12 mouse cellular contexts compared by ENCODE assay signal in the genomic region with DNA sequence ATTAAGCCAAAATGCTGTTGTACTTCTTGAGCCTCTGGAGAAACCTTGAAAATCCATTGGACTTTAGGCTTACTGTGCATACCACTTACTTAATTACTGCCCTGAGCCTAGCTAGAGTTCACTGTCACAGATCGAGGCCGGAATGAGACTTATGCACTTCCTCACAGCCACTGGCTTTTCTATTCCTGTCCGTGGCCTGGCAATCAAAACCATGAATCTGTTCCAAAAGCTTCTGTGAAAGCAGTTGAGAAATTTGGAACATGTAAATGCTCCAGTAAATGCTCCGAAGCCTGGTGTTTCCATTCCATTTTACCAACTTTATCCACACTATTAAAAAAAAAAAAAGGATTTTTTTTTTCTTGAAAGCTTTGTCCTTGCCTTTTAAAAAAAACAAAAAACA. TPM values are rescaled to one million over a fixed set of nuclear protein-coding genes. Genes with fewer than 3 reads are reported as not detected.
A peak's percentile ranks its signal among the peaks of the same experiment; 100 is the strongest.
DNase-seq lines count a peak whose midpoint lies in the region; ATAC-seq lines count a peak whose summit lies in the region.
"Had no signal": no experiment of that assay in that cellular context is flagged by ENCODE, and none has a peak within 500 bp of the region (broad histone marks: within the 10 kb centered on the region; RNA-seq: fewer than 3 reads in every experiment).

No protein-coding gene starts in this region.

- no peak for ATAC-seq in cerebellum, adult (ENCODE audit: insufficient number of reproducible peaks, low FRiP score, low TSS enrichment)
- no peak for ATAC-seq in heart, embryonic 16.5 days (replicated peaks; ENCODE audit: extremely low read depth, insufficient read depth, low FRiP score)
- ATAC-seq: activated CD4-positive, CD25-positive, alpha-beta regulatory T cell, adult 4 months; CD4-positive, CD25-positive, alpha-beta regulatory T cell, adult 4 months had no signal

- peak; percentile 58 for DNase-seq in cerebellum, adult 11-12 months
- DNase-seq in ovary, postnatal 14 days (ENCODE audit: low spot score) = peak; percentile 13
- no peak for DNase-seq in ovary, postnatal 10 days (ENCODE audit: low spot score)
- DNase-seq in skeletal muscle tissue, adult 2 months (ENCODE audit: low read depth, low spot score) = peak; percentile 65
- DNase-seq in thymus, adult 18-20 months = no peak
- no peak for DNase-seq in left cerebral cortex, adult 8-10 months (ENCODE audit: low spot score in 2 of 2)
- DNase-seq: right cerebral cortex, postnatal 14 days had no signal

- peak overlapping the region; percentile 37; the same call in 1 of the 2 replicates for H3K27ac ChIP-seq in heart, embryonic 16.5 days (ENCODE audit: low read length)
- H3K27ac ChIP-seq: heart, embryonic 15.5 days had no signal

- H3K36me3 ChIP-seq in heart, embryonic 16.5 days (ENCODE audit: control insufficient read depth, insufficient read depth) = no peaks in the 10 kb centered on the region
- H3K36me3 ChIP-seq: heart, embryonic 15.5 days had no signal

- peaks cover 17% of the 10 kb centered on the region for H3K4me1 ChIP-seq in heart, embryonic 16.5 days (ENCODE audit: control insufficient read depth, insufficient read depth, low read length)

- H3K4me2 ChIP-seq in heart, embryonic 16.5 days (ENCODE audit: low read depth, low read length) = no peak overlapping the region
- H3K4me2 ChIP-seq: heart, embryonic 15.5 days had no signal

- no peaks in the 10 kb centered on the region for H3K27me3 ChIP-seq in heart, embryonic 16.5 days (ENCODE audit: control insufficient read depth, insufficient read depth, low read length)
- H3K27me3 ChIP-seq: heart, embryonic 15.5 days had no signal

- no peak overlapping the region for H3K9ac ChIP-seq in heart, embryonic 16.5 days (ENCODE audit: low read length)
- H3K9ac ChIP-seq: heart, embryonic 15.5 days had no signal

- WGBS in heart, embryonic 16.5 days = 33% methylated on average over 4 of the region's 4 CpGs

- H3K9me3 ChIP-seq in heart, embryonic 16.5 days (replicated peaks; ENCODE audit: control insufficient read depth, low read length) = no peaks in the 10 kb centered on the region
- H3K9me3 ChIP-seq: heart, embryonic 15.5 days had no signal

- no peak overlapping the region for H3K4me3 ChIP-seq in heart, embryonic 16.5 days (ENCODE audit: low read length)
- H3K4me3 ChIP-seq: heart, embryonic 15.5 days had no signal

RNA-seq across cellular contexts. Expression of a gene that starts 29.8 kb away (rescaled TPM):
- polyA plus RNA-seq in heart, embryonic 16.5 days (2015; fragmentation: Nextera tagmentation; extraction: Ambion mirVana) = 6.8 and 7.3 TPM in 2 replicates
- 10 to 100 TPM; 83.7 to 90.3 (median 85.0) TPM for total RNA-seq in left cerebral cortex, adult 8-10 months (2022)

RNA-seq across cellular contexts. Expression of a gene that starts 57.3 kb away (rescaled TPM):
- polyA plus RNA-seq in heart, embryonic 16.5 days (2015; fragmentation: Nextera tagmentation; extraction: Ambion mirVana) = 9.2 and 14.9 TPM in 2 replicates
- not detected for total RNA-seq in left cerebral cortex, adult 8-10 months (2022)

Comparison
In these comparisons a context has a peak if more than half of its experiments do, and no peak if none do; other contexts are left out.
1. DNase-seq: peak in cerebellum, adult 11-12 months (single experiment), ovary, postnatal 14 days (single experiment) and skeletal muscle tissue, adult 2 months (single experiment); none in ovary, postnatal 10 days (single experiment), thymus, adult 18-20 months (0 of 2) and left cerebral cortex, adult 8-10 months (0 of 2).